Mouse (Mus musculus) lung, adult 10 weeks (tissue): ENCODE results near the gene Gm11084. TPM values are rescaled to one million over a fixed set of nuclear protein-coding genes. Genes with fewer than 3 reads are reported as not detected.

Experiments
- polyA plus RNA-seq: library from polyadenylated mRNA; stranded (reverse); fragments of 350-450 nt; fragmentation: Illumina TruSeq; extraction: RNeasy Lipid Tissue Mini Kit (QIAGEN cat#74804); gene quantifications from one replicate; pipeline ENCODE4 v1.2.3, GENCODE M21; 2014; ENCODE audit warnings: low read depth, low replicate concordance; ENCODE audit not compliant: insufficient read depth

The Gm11084 gene
- polyA plus RNA-seq = not detected

GRCm38 (mm10) chr2:72986616-72987015, at the start of gene Gm11084:
TSS of gene Gm11084 (minus strand) at chr2:72986716.

GRCm38 (mm10) chr2:72980337-72981074, 6.0 kb downstream of the Gm11084 start, which contains the start of gene Sp3:
TSS of gene Sp3 (minus strand) at chr2:72980446.

Other genes starting within 250 kb of the Gm11084 start
- gene Sp3, start 6.3 kb downstream of the Gm11084 start, polyA plus RNA-seq = 25.9 TPM
- gene Ola1, start 232.2 kb upstream of the Gm11084 start, polyA plus RNA-seq = 23.0 TPM